Mouse (Mus musculus) kidney, postnatal 0 days (tissue): ENCODE measurements around the gene Lpar2. TPM values are rescaled to one million over a fixed set of nuclear protein-coding genes. Genes with fewer than 3 reads are reported as not detected.

Experiments
- ATAC-seq: fragments of 200-750 bp; cut with Nextera tagmentation; replicated peaks from 2 replicates; pipeline ENCODE4 v1.8.0; 2017; ENCODE audit warnings: low read depth, moderate number of reproducible peaks, moderate TSS enrichment, moderate library complexity; ENCODE audit not compliant: low FRiP score
- DNase-seq: peaks from one replicate; pipeline ENCODE4 v3.0.0-alpha.2; 2016; ENCODE audit warnings: low spot score
- H3K27ac ChIP-seq: fragments of 300-500 bp; sonication (generic); 2 replicates; pipeline ENCODE4 v1.5.1; 2014; ENCODE audit warnings: mild to moderate bottlenecking
- H3K27me3 ChIP-seq: fragments of 300-500 bp; sonication (generic); 2 replicates; pipeline ENCODE4 v1.6.1; 2014; ENCODE audit warnings: low read length, mixed read lengths; ENCODE audit not compliant: insufficient read depth
- H3K36me3 ChIP-seq: fragments of 300-500 bp; sonication (generic); 2 replicates; pipeline ENCODE4 v1.6.1; 2014; ENCODE audit warnings: low read length, mixed read lengths; ENCODE audit not compliant: insufficient read depth
- H3K4me1 ChIP-seq: fragments of 300-500 bp; sonication (generic); replicated peaks from 2 replicates; pipeline ENCODE4 v1.6.1; 2014; ENCODE audit warnings: antibody characterized with exemption, low read length, mixed read lengths; ENCODE audit not compliant: insufficient read depth
- H3K4me2 ChIP-seq: fragments of 300-500 bp; sonication (generic); 2 replicates; pipeline ENCODE4 v1.6.1; 2014; ENCODE audit warnings: mild to moderate bottlenecking, low read length, moderate library complexity, mixed read lengths
- H3K4me3 ChIP-seq: fragments of 300-500 bp; sonication (generic); replicated peaks from 2 replicates; pipeline ENCODE4 v1.5.1; 2014; ENCODE audit warnings: low read depth, low read length
- H3K9ac ChIP-seq: fragments of 300-500 bp; sonication (generic); 2 replicates; pipeline ENCODE4 v1.6.1; 2014; ENCODE audit warnings: low read depth, low read length
- H3K9me3 ChIP-seq: fragments of 300-500 bp; sonication (generic); replicated peaks from 2 replicates; pipeline ENCODE4 v1.6.1; 2016; ENCODE audit warnings: low read length, inconsistent platforms, mixed read lengths
- CTCF ChIP-seq: IDR thresholded peaks from 2 replicates; pipeline ENCODE4 v1.5.1; 2016; ENCODE audit warnings: antibody characterized with exemption, low read depth, mild to moderate bottlenecking, moderate library complexity
- WGBS: fragments of 180-500 bp; shearing (Covaris S2); extraction: QIAGEN DNeasy Blood & Tissue Kit; methylation state at CpG from one replicate; pipeline ENCODE4 v1.1.7; 2014; 5-methylcytosine and 5-hydroxymethylcytosine counted together
- polyA plus RNA-seq: library from polyadenylated mRNA; unstranded; fragments of >200 nt; fragmentation: Nextera tagmentation; extraction: Ambion mirVana; gene quantifications from 2 replicates; pipeline ENCODE4 v1.2.1, GENCODE M21; 2015

Gene Lpar2
- polyA plus RNA-seq, 1 experiment from 2014 or later: 0.58 TPM

- no peaks in the 10 kb centered on the region for H3K27me3 ChIP-seq
- no peak overlapping the region for H3K9ac ChIP-seq
- no peak overlapping the region for H3K4me3 ChIP-seq
- H3K9me3 ChIP-seq: no peaks in the 10 kb centered on the region
- DNase-seq (no peak), ATAC-seq (no peak)
- WGBS: 81% methylated on average over 6 of the region's 6 CpGs
- TF ChIP-seq CTCF: no peak
- no peaks in the 10 kb centered on the region for H3K36me3 ChIP-seq
- H3K4me1 ChIP-seq: no peaks in the 10 kb centered on the region
- no peak overlapping the region for H3K4me2 ChIP-seq
- H3K27ac ChIP-seq: no peak overlapping the region
Measured at GRCm38 (mm10) chr8:69870907-69871306, 48.7 kb downstream of the Lpar2 start.

- no peak overlapping the region for H3K27ac ChIP-seq
- WGBS: 11% methylated on average over 9 of the region's 9 CpGs
- H3K27me3 ChIP-seq: peaks cover 1% of the 10 kb centered on the region; the same call in 1 of the 2 replicates
- DNase-seq (peak; percentile 76), ATAC-seq (no peak)
- no peaks in the 10 kb centered on the region for H3K36me3 ChIP-seq
- H3K9me3 ChIP-seq: no peaks in the 10 kb centered on the region
- H3K4me3 ChIP-seq: no peak overlapping the region
- no peak overlapping the region for H3K9ac ChIP-seq
- peak; percentile 80 for TF ChIP-seq CTCF
- H3K4me1 ChIP-seq: no peaks in the 10 kb centered on the region
- H3K4me2 ChIP-seq: no peak overlapping the region
Measured at GRCm38 (mm10) chr8:69874155-69874554, 51.9 kb downstream of the Lpar2 start.

GRCm38 (mm10) chr8:69874654-69875053, 52.4 kb downstream of the Lpar2 start:
- Histone ChIP-seq H3K36me3 (no peaks in the 10 kb centered on the region), H3K4me2 (no peak overlapping the region), H3K4me1 (no peaks in the 10 kb centered on the region), H3K9ac (no peak overlapping the region), H3K4me3 (no peak overlapping the region), H3K9me3 (no peaks in the 10 kb centered on the region), H3K27me3 (peaks cover 6% of the 10 kb centered on the region; the same call in 1 of the 2 replicates), H3K27ac (no peak overlapping the region)
- 56% methylated on average over 13 of the region's 13 CpGs for WGBS
- no peak for ATAC-seq
- DNase-seq: no peak
- TF ChIP-seq CTCF: no peak

GRCm38 (mm10) chr8:69876097-69876496, 53.9 kb downstream of the Lpar2 start:
- Histone ChIP-seq H3K27me3 (peaks cover 19% of the 10 kb centered on the region), H3K4me2 (no peak overlapping the region), H3K4me3 (no peak overlapping the region), H3K4me1 (no peaks in the 10 kb centered on the region), H3K27ac (no peak overlapping the region), H3K36me3 (no peaks in the 10 kb centered on the region), H3K9ac (no peak overlapping the region), H3K9me3 (no peaks in the 10 kb centered on the region)
- ATAC-seq (no peak), DNase-seq (no peak)
- no peak for TF ChIP-seq CTCF
- WGBS: 38% methylated on average over 10 of the region's 10 CpGs

GRCm38 (mm10) chr8:69876967-69877366, 54.7 kb downstream of the Lpar2 start:
- no peaks in the 10 kb centered on the region for H3K9me3 ChIP-seq
- no peak for DNase-seq
- no peak overlapping the region for H3K4me3 ChIP-seq
- no peak overlapping the region for H3K27ac ChIP-seq
- H3K4me2 ChIP-seq: no peak overlapping the region
- ATAC-seq: no peak
- no peaks in the 10 kb centered on the region for H3K36me3 ChIP-seq
- WGBS: 73% methylated on average over 10 of the region's 10 CpGs
- H3K27me3 ChIP-seq: peaks cover 28% of the 10 kb centered on the region
- H3K9ac ChIP-seq: no peak overlapping the region
- peaks cover 7% of the 10 kb centered on the region; the same call in 1 of the 2 replicates for H3K4me1 ChIP-seq
- no peak for TF ChIP-seq CTCF

GRCm38 (mm10) chr8:69877396-69877795, 55.2 kb downstream of the Lpar2 start:
- Histone ChIP-seq H3K9me3 (no peaks in the 10 kb centered on the region), H3K9ac (no peak overlapping the region), H3K27ac (no peak overlapping the region), H3K4me3 (no peak overlapping the region), H3K4me1 (peaks cover 12% of the 10 kb centered on the region; the same call in 1 of the 2 replicates), H3K4me2 (no peak overlapping the region), H3K36me3 (no peaks in the 10 kb centered on the region), H3K27me3 (peaks cover 31% of the 10 kb centered on the region)
- ATAC-seq: no peak
- TF ChIP-seq CTCF: no peak
- WGBS: 94% methylated on average over 4 of the region's 4 CpGs
- no peak for DNase-seq

- H3K4me3 ChIP-seq: no peak overlapping the region
- no peak for TF ChIP-seq CTCF
- peaks cover 13% of the 10 kb centered on the region; the same call in 1 of the 2 replicates for H3K4me1 ChIP-seq
- H3K27me3 ChIP-seq: peaks cover 37% of the 10 kb centered on the region
- no peak for ATAC-seq
- WGBS: 67% methylated on average over 3 of the region's 3 CpGs
- H3K9ac ChIP-seq: no peak overlapping the region
- H3K9me3 ChIP-seq: no peaks in the 10 kb centered on the region
- no peak overlapping the region for H3K27ac ChIP-seq
- no peak for DNase-seq
- H3K4me2 ChIP-seq: no peak overlapping the region
- no peaks in the 10 kb centered on the region for H3K36me3 ChIP-seq
Measured at GRCm38 (mm10) chr8:69877992-69878391, 55.8 kb downstream of the Lpar2 start.
